Mouse (Mus musculus) MEL (cell line): ENCODE data around the gene Lcmt1.
A peak's percentile ranks its signal among the peaks of the same experiment; 100 is the strongest.

Experiments used
- CHD1 ChIP-seq: IDR thresholded peaks from 2 replicates; pipeline ENCODE4 v1.6.1; 2012; ENCODE audit warnings: low read depth, mild to moderate bottlenecking, inconsistent platforms, low read length, improper control_type of control experiment
- CTCF ChIP-seq, 3 experiments: IDR thresholded peaks in 2 of 3; conservative IDR thresholded peaks in 1 of 3; 2 replicates each; pipeline ENCODE4 v1.5.1; 2011 to 2012; ENCODE audit warnings: low read length in 3 of 3, low read depth in 2 of 3, mild to moderate bottlenecking in 2 of 3, improper control_type of control experiment in 1 of 3, inconsistent platforms in 1 of 3, mixed read lengths in 1 of 3, moderate library complexity in 1 of 3; ENCODE audit not compliant: control insufficient read depth in 1 of 3, insufficient read depth in 1 of 3, poor library complexity in 1 of 3, severe bottlenecking in 1 of 3
- GATA1 ChIP-seq: IDR thresholded peaks from 2 replicates; pipeline ENCODE4 v1.6.1; 2011; ENCODE audit warnings: low read depth, low read length, improper control_type of control experiment
- JUND ChIP-seq: IDR thresholded peaks from 2 replicates; pipeline ENCODE4 v1.6.1; 2011; ENCODE audit warnings: low read depth, mild to moderate bottlenecking, improper control_type of control experiment, low read length
- KAT2A ChIP-seq: conservative IDR thresholded peaks from 2 replicates; pipeline ENCODE4 v1.6.1; 2012; ENCODE audit warnings: low read depth, low read length, improper control_type of control experiment, inconsistent platforms
- NELFE ChIP-seq: IDR thresholded peaks from 2 replicates; pipeline ENCODE4 v1.6.1; 2011; ENCODE audit warnings: low read depth, low read length, improper control_type of control experiment
- POLR2A ChIP-seq, 2 experiments: IDR thresholded peaks; 2 replicates each; pipeline ENCODE4 v1.6.1; 2011 to 2012; ENCODE audit warnings: low read length in 2 of 2, mild to moderate bottlenecking in 2 of 2, control low read depth in 1 of 2, improper control_type of control experiment in 1 of 2, low read depth in 1 of 2, moderate library complexity in 1 of 2; ENCODE audit not compliant: control insufficient read depth in 1 of 2, insufficient read depth in 1 of 2, poor library complexity in 1 of 2
- POLR2AphosphoS2 ChIP-seq: IDR thresholded peaks from 2 replicates; pipeline ENCODE4 v1.6.1; 2011; ENCODE audit warnings: low read length, improper control_type of control experiment
- TBP ChIP-seq: IDR thresholded peaks from 2 replicates; pipeline ENCODE4 v1.8.0; 2011; ENCODE audit warnings: low read depth, low read length, improper control_type of control experiment
- TCF12 ChIP-seq: IDR thresholded peaks from 2 replicates; pipeline ENCODE4 v1.6.1; 2014; ENCODE audit warnings: low read depth, mild to moderate bottlenecking, inconsistent platforms, low read length, improper control_type of control experiment, moderate library complexity
- USF1 ChIP-seq: IDR thresholded peaks from 2 replicates; pipeline ENCODE4 v1.6.1; 2014; ENCODE audit warnings: low read depth, mild to moderate bottlenecking, inconsistent platforms, low read length, improper control_type of control experiment, moderate library complexity
- ZMIZ1 ChIP-seq: IDR thresholded peaks from 2 replicates; pipeline ENCODE4 v1.6.1; 2012; ENCODE audit warnings: low read depth, mild to moderate bottlenecking, inconsistent platforms, low read length, improper control_type of control experiment, moderate library complexity
- ZNF384 ChIP-seq: IDR thresholded peaks from 2 replicates; pipeline ENCODE4 v1.6.1; 2012; ENCODE audit warnings: low read depth, mild to moderate bottlenecking, inconsistent platforms, low read length, improper control_type of control experiment

GRCm38 (mm10) chr7:123365876-123366741, 3.5 kb upstream of the Lcmt1 start:
- TF ChIP-seq TBP: no peak
- no peak for TF ChIP-seq CTCF (IDR thresholded peaks at IDR 0.05 in 2 of 3, conservative IDR thresholded peaks at IDR 0.05 in 1 of 3; ENCODE audit: control insufficient read depth in 1 of 3, insufficient read depth in 1 of 3, low read depth in 2 of 3, low read length in 3 of 3, poor library complexity in 1 of 3, severe bottlenecking in 1 of 3)
- TF ChIP-seq GATA1: peak; percentile 93
- TF ChIP-seq TCF12: peak; percentile 92
- TF ChIP-seq POLR2A (IDR thresholded peaks at IDR 0.05; ENCODE audit: control insufficient read depth in 1 of 2, insufficient read depth in 1 of 2, low read depth in 1 of 2, low read length in 2 of 2, poor library complexity in 1 of 2): no peak
- peak; percentile 56; the same call in 1 of the 2 replicates for TF ChIP-seq USF1
- TF ChIP-seq ZMIZ1: no peak
- no peak for TF ChIP-seq NELFE
- peak; percentile 51; the same call in 1 of the 2 replicates for TF ChIP-seq POLR2AphosphoS2
- TF ChIP-seq CHD1: 0 out of 2 replicates have a peak, but pooled peaks have one; percentile 63
- TF ChIP-seq ZNF384: no peak
- TF ChIP-seq JUND: 0 out of 2 replicates have a peak, but pooled peaks have one; percentile 15
- no peak for TF ChIP-seq KAT2A
